Mouse (Mus musculus) thymus, adult 18-20 months (tissue): ENCODE measurements around the gene Tdrd1.

ENCODE experiments used
- DNase-seq, 2 experiments: peaks; one replicate each; pipeline ENCODE4 v3.0.0; 2022; ENCODE audit warnings: mixed read lengths in 2 of 2

Gene Tdrd1

DNA sequence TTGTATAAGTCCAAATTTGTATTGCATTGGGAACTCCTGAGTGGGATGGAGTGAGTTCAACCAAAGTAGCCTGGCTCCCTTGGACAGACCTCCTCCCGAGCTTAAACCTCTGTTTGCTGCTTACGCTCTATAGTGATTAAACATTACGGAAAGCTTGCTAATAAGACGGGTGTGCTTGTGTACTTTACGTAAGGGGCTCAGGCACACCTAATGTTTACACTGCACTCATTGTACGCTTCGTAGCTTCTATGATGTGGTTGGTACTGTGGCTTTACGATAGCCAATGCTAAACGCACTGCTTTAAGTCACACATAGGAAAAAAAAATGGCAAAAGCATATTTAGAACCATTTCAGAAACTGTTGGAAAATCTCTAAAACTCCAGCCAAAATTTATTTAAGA, 3.3 kb downstream of the Tdrd1 start:
- DNase-seq = no peak

DNA sequence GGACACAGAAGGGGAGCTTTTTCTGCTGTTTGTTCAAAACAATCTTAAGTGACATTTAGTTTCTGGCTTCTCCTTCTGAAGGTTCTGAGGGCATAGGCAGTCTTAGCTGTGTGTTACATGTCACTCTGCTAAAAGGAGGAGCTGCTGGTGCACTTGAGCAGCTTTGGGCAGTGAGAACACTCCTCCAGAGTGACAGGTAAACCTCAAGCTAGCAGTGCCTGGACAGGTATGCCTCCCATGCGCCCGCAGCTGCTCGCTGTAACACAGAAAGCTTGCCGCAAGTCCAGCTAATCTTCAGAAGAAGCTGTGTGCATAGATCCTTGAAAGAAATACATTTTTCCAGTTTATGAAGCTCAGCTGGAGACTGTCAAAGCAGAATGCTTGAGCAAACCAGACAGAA, 4.2 kb downstream of the Tdrd1 start:
- no peak for DNase-seq

DNA sequence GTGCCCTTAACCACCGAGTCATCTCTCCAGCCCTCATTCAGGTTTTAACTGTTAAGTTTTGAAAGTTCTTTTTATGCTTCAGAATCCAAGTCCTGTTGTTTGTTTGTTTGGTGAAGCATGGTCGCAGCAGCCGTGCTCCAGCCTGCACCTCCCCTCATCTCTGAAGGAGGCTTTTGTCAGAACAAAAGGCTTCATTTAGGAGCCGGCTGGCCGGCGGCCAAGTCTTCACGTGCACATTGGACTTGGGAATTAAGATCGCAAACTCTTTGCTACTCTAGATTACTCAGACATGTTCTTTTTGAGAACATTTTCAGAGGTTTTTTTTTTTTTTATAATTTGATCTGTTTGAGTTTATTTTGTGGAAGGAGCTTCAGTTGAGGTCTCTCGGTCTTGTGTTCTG, 9.3 kb downstream of the Tdrd1 start:
- no peak for DNase-seq

DNA sequence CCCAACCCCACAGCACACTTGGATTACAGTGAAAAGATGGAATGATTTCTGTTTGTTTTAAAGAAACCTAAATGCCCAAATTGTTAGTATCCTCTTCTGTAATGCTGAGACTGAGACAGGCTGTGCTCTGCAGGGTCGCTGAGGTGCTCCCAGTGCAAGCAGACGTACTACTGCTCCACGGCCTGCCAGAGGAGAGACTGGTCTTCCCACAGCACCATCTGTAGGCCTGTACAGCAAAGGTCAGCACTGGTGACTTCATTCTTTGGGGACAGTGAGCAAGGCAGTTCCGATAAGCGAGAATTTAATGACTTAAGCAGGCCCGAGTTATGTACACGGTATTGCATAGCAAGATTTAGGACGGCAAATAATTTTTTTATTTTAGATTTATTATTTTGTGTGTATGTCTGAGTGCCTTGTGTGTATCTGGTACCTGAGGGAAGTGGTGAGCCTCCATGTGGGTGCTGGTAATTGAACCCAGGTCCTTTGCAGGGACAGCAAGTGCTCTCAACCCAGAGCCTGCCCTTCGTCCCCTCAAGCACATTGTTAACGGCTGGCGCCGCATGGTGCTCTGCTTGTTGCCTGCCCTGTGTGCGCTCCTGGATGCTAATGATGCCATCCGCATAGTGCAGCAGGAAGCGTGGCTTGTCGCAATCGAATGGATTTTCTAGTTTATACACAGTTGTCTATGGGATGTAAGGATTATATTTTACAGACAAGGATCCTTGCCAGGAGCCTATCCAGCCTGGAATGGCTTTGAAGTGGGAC, 13.1 kb downstream of the Tdrd1 start:
- DNase-seq = no peak

DNA sequence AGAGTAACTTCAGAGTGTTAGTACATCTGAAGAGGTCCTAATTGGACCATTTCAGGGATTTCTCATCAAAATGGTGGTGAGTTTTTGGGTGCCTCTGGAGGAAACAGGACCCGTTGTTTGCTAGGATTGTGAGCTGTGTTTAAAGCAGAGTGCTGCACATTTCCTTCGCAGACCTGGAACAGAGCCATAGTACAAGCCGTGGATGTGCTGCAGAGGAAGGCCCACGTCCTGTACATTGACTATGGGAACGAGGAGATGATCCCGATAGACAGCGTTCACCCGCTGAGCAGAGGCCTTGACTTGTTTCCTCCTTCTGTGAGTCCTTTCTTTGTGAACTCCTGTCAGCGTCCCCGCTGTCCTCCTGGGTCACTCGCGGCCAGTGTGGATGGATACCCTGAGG, 17.0 kb downstream of the Tdrd1 start:
- DNase-seq = no peak

DNA sequence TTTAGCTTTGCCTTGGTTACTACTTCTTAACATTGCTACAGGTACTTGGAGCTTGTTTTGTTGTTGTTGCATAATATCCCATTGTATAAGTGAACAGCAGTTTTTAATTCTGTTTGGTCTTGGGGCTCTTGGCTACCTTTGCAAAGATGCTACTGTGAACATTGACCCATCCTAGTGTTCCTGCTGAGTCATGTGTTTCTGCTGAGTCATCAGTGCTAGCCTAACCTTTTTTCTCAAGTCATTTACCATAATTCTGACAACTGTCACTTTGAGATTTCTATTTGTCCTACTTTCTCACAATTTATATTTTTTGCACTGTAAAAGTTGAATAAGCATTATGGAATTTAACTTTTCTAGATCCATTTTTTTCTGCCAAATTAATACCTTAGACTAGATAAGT, 26.6 kb downstream of the Tdrd1 start:
- no peak for DNase-seq

DNA sequence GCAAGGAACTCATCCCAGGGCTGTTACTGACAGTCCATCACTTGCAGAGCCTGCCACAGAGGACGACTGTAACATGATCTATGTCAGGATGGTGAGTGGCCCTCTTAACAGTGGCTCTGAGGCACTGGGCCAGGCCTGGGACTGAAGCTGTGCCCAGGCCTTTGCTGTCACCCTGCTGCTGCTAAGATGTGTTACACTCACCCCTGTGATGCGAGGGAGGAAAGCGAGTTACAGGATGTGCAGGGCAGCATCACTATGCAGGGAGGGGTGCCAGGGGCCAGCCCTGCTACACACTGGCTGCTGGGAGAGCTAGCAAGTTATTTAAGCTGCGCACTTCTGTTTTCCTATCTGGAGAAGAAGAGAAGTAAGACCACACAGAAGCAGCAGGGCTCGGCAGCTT, 30.4 kb downstream of the Tdrd1 start:
- DNase-seq = no peak

DNA sequence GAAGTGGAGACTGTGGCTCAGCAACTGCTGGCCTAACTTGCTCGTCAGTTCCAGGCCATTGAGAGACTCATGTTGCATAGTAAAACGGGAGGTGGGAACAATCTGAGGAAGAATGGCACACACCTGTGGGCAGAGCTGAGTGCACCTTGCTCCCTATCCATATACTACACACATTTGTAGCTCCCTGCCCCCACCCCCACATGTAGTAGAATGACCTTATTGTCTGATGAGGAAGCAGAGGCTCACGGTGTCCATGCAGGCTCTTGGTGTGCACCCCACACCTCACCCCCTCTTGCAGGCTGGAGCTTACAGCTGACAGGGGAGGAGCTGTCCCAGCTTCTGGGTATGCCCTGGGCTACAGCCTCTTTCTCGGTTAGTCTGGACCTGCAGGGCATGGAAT, 41.7 kb downstream of the Tdrd1 start:
- no peak for DNase-seq

DNA sequence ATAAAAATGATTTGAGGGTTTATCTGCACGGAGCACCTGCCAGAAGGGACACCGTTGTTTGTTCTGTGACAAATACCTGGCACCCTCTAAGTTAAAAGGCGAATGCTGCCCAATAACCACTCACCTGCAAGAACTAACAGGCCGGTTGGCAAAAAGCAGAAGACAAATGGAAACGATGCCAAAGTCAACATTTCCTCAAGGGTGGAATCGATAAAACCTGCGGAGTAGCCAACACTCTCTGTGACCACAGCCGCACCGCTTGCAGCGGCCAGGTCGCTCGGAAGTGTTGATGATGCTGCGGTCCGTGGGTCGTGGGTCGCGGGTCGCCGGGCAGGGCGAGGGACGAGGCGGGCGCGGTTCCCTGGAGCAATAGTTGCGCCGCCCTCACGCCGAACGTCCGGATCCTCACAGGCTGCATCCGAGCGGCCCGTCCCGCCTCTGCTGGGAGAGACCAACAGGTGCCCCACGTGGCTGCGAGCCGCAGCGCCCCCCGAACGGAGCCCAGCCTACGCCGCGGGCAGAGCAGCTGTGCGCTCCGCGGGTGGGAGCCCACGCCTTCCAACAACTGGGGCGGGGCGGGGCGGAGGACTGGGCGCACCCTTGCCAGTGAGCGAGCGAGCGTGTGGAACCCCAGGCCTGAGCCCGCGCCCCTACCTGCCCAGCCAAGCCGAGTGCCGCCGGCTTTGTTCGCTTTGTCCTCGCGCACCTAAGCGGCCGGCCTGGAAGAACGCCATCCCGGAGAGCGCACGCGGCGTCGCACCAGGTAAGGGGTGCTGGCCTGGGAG, 48.0 kb downstream of the Tdrd1 start, which contains the start of gene Vwa2:
Vwa2 (plus strand) TSS at position 434 of the 785 bp plus-strand sequence.
- DNase-seq = no peak

DNA sequence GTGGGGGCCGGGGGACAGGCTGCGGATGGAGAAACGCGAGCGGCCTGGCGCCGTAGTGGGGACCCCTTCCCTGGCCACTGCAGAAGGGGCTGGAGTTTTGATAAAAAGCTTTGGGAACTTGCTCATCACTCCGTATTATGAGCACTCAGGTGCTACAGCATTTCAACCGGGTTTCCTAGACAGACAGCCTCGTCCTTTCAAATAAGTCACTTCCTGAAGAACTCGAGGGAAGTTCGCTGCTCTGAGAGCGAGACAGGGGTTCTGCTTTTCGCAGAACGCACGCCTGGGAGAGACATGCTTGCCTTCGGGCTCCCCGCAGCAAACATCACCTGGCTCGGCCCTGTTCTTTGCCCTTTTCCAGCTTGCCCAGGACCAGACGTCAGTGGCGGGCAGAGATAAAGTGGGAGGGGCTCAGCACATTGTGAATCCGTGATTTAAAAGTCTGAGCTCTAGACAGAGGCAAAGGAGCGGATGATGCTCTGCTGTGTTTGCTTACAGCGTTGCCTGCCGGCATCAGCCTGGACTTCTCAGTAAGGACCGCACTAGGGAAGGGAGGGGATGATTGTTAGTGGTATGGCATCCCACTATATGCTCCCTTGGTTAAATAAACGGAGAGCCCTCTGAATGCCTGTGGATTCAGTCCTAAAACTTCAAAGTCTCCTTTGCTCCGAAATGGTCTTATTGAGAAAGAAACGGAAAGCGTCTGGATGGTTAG, 48.7 kb downstream of the Tdrd1 start:
- no peak for DNase-seq

DNA sequence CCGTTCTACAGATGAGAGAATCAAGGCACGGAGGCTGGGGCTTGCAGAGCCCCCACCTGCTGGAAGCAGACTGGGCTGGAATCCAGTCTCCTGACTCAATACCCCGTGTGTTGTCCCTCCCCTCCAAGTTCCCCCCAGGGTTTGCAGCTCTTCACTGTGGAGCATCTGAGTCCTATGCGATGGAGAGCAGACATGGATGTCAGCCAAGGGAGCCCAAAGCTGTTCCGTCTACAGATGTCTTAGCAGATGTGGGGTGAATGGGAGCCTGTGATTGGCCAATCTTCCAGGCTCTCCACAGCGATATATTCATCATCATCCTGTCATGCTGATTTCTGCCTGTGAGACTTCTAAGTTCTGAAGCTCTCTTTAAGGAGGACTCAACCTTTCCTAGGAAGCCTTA, 51.4 kb downstream of the Tdrd1 start:
- DNase-seq = no peak

DNA sequence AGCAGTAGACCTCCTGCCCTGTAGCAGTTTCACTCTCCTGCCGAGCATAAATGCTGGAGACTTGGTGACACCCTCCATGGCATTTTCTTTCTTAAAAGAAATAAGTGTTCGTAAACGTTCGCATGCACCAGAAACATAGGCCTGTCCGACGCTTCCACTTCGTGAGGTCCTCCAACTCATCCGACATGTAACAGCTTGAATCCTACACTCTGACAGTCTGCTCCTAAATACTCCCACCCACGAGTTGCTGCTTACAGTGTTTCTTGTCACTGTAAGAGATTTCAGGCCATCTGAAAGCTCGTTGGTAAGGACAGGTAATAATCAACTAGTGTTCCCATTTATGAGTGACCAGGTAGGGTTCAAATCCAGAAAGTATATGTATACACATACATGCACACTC, 61.9 kb downstream of the Tdrd1 start:
- no peak for DNase-seq

DNA sequence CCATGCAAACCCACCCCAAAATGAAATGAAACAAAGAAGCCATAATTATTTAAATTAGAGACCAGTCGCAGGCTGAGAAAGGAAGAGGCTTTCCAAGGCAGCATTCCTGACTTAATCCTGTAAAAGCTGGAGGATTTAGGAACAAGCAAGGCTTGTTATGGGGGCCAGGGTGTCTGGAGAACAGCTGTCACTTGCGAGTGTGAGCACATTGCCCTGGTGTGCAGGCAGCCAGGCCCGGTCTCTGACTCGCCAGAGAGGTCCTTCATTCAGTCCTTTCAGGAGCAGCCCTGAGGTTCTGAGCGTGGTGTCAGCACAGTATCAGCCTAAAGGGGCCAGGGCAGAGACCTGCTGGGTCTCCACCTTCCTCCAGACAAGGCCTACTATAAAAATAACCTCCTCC, 62.6 kb downstream of the Tdrd1 start:
- no peak for DNase-seq

DNA sequence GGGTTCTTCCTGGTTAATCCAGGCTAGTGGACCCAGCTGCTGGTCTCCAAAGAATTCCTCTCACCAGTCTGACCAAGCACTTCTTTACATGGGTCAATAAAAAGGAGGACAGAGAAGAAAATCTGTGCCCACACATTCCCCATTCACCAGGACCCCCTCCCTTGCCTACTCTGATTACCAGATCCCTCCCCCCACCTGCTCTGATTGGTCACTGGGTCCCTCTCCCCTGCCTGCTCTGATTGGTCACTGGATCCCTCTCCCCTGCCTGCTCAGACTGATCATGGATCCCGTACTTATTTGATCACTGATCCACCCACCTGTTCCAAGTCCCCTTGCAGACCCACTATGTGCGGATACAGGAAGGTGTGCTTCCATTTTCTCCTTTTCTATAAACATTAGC, 65.4 kb downstream of the Tdrd1 start:
- no peak for DNase-seq

DNA sequence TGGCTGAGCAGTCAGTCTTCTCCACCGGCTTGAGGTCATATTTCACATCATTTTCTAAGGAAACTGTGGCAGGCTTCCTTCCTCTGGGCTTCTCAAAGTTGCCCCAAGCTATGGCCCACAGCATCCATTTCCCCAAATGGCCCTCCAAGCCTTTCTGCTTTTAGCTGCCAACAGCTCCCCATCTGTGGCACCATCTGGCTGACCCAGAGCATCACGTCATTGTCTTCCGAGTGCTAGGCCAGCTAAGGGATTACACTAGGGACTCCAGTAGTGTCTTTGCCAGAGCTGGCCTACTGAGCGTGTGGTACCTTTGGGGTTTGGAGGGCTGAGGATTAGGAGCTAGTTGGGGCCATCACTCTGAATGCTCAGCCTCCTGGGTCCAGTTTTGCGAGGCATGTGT, 66.6 kb downstream of the Tdrd1 start:
- DNase-seq = no peak

DNA sequence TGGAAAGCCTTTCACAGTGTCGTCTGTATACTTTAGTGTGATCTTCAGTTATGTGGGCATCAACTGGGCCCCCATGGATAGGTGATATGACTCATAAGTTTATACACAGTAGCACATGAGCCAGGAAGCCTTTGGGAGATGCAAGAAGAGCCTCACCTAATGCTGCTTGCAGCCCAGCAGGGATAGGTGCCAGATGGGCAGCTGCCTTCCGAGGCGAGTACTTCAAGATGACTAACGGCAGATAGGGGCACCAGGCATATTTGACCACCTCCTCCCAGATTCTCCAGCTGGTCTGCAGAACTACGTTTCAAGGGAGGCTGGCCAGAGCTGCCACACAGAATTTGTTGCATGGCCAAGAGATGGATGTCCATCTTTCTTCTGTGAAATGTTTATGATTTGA, 67.3 kb downstream of the Tdrd1 start:
- no peak for DNase-seq

DNA sequence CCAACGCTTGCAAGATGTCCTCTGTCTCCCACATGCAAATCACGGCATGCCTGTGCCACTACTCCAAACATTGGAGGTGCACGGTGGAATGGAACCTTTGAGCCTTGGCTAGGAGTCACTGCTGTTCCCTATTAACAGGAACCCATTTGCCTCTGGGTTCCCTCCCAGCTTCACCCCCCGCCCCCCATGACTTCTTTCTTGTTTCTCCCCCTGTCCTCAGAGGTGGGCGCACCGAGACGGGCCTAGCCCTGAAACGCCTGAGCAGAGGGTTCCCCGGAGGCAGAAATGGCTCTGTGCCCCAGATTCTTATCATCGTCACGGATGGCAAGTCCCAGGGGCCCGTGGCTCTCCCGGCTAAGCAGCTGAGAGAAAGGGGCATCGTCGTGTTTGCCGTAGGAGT, 71.6 kb downstream of the Tdrd1 start:
- no peak for DNase-seq

DNA sequence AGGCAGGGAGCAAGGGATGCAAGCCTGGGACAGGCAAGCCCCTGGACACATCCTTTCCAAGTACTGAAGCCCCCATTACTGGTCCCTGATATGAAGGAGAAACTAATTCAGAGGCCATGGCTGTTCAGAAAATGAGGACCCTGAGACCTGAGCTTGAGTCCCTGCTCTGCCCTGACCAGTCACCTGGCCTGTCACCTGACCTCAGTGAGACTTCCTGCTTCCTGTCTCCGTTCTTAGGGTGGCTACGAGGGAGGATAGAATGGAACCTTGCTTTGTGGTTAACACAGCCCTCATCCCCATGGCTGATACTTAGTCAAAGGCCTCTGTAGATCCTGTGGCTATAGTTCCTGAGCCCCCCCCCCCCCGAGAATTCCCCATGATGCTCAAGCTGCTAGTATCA, 78.1 kb downstream of the Tdrd1 start:
- no peak for DNase-seq

DNA sequence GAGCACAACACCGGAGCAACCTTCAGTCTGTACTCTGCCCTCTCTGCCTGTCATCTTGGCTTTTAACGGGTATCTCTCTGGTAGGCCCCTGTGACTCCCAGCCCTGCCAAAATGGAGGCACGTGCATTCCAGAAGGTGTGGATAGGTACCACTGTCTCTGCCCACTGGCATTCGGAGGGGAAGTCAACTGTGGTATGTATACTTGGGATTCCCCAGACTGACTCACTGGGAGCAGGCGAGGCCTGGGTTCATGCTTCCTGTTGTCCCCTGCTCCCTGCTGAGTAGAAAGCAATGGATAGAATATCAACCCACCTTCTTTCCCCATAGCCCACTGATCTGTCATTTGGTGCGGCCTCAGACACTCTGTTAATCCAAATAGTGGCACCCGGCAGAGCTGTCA, 79.4 kb downstream of the Tdrd1 start:
- DNase-seq = no peak

DNA sequence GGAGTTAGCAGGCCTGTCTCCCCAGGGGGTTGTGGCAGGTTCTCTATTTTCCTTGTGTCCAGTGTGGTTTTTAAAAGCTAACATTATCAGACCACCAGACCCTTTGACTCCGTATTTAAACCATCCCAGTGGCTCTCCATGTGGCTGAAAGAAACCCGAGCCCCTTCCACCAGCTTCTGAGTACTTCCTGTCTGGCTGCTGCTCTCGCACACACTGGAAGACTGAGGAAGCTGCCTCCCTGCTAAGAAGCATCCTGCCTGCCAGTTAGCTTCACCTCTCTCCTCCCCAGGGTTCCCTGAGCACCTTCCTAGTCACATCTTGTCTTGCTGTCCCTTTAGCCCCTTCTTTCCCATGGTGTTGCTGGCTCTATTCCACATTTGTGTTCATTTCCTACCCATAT, 81.8 kb downstream of the Tdrd1 start:
- DNase-seq = no peak

DNA sequence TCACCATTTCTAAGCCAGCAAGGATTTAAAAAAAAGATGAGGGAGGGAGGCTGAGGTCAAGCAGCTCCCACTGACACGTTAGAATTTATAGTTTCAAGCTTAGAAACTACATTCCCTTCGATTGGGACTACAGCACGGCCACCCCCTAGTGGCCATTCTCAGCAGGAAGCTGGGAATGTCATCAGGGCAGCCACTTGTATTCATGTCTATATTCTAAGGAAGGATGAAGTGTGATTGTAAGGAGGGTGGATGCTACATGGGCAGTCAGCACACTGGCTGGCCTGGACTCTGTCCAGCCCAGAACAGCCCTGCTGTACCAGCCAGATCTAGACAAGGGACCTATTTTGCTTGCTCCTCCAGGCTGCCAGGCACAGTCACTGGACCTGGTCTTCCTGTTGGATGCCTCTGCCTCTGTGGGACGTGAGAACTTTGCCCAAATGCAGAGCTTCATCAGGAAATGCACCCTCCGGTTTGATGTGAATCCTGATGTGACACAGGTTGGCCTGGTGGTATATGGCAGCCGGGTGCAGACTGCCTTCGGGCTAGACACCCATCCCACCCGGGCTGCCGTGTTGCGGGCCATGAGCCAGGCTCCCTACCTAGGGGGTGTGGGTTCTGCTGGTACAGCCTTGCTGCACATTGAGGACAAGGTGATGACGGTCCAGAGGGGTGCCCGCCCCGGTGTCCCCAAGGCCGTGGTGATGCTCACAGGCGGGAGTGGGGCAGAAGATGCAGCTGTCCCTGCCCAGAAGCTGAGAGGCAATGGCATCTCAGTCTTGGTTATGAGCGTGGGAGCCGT, 82.7 kb downstream of the Tdrd1 start:
- no peak for DNase-seq

DNA sequence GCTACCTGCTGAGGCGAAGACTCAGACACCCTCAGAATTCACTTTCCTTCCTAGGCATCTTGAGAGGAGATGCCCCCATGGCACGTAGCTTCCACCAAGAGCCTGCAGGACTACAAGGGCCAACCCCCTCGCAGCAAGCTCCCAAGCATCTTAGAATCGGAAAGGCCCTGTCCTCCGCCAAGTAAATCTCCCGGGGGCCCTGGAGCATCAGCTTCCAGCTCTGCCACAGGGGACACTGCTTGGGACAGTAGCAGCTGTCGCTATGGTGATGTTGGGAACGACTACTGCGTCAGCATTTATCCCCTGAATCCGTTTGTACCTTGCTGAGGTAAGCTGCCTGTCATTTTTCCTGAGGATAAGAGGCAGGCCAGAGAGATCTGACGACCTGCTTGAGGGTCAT, 84.6 kb downstream of the Tdrd1 start:
- DNase-seq = no peak

DNA sequence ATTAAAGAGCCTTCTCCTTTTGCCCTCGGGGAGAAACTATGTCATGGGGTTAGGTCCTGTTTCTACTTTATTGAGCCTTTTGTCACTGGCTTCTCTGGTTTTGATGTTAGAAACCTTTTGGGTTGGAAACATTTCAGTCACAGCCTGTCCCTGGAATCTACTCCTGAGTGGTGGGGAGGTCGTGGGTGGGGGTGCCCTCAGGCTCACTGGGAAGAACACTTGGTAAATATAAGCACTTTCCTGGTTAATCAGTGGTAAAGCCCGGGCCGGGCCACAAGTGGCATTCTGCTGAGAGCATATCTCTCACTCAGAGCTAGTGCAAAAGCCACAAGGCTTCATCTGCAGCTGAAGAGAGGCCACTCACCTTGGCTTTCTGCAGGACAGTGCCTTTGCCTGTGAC, 87.8 kb downstream of the Tdrd1 start:
- no peak for DNase-seq
